Mouse (Mus musculus) brown adipose tissue, adult 24 weeks (tissue): ENCODE data around the gene Gm21904. TPM values are rescaled to one million over a fixed set of nuclear protein-coding genes. Genes with fewer than 3 reads are reported as not detected.
"Not testable (repeated sequence)": the region's sequence is repeated elsewhere in the genome, so short reads cannot be mapped to it uniquely, and the experiment has no call there.

Experiments used
- H3K27ac ChIP-seq: fragments of 200-500 bp; replicated peaks from 2 replicates; pipeline ENCODE4 v1.5.1; 2012; ENCODE audit warnings: low read depth, mild to moderate bottlenecking, low read length
- H3K4me1 ChIP-seq: fragments of 200-500 bp; 2 replicates; pipeline ENCODE4 v1.6.1; 2012; ENCODE audit warnings: low read length, mixed read lengths; ENCODE audit not compliant: control insufficient read depth, insufficient read depth, insufficient read length
- H3K4me3 ChIP-seq: fragments of 200-500 bp; 2 replicates; pipeline ENCODE4 v1.5.1; 2012; ENCODE audit warnings: low read depth, mild to moderate bottlenecking, low read length, moderate library complexity; ENCODE audit not compliant: insufficient read depth
- polyA plus RNA-seq: library from polyadenylated mRNA; stranded (reverse); fragments of >200 nt; gene quantifications from 2 replicates; pipeline ENCODE4 v1.2.4, GENCODE M21; 2012; ENCODE audit not compliant: missing spikeins, insufficient read depth, insufficient read length

Gene Gm21904
- polyA plus RNA-seq, result not detected in 2 replicates

DNA sequence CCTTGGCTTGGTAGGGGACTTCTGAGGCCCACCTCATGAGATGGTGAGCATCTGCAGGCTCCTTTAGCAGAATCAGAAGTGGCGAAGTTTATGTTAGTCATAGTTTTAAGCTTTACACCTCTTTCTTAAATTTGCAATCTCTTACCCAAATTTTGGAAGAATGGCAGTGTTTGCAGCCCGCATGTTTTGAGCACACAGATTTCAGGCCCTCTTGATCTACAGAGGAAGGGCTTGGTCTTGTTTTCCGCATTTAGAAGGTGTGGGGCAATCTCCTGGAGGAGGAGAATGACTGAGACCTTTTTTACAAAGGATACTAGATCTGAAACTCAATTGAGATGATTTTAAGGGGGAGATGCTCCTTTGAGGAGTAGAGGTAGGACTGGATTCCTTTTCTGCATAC lies at the start of gene Gm21904:
Gene Gm21904 (minus strand): TSS at position 101 of the 400 bp plus-strand sequence.
- H3K27ac ChIP-seq, H3K4me1 ChIP-seq, H3K4me3 ChIP-seq: not testable (repeated sequence)

- not testable (repeated sequence) for H3K27ac ChIP-seq, H3K4me1 ChIP-seq, H3K4me3 ChIP-seq
Measured at GRCm38 (mm10) chrY:17874441-17874840, 28.4 kb upstream of the Gm21904 start, which contains the start of the genes Gm20772 and Gm20831. Gm20772 (plus strand) TSS chrY:17874741. Gm20831 (plus strand) TSS chrY:17874741.

Other genes with a start within 250 kb of the Gm21904 start
- not detected in 2 replicates for gene Gm20772, start 28.5 kb upstream of the Gm21904 start, polyA plus RNA-seq
- not detected in 2 replicates for gene Gm20831, start 28.5 kb upstream of the Gm21904 start, polyA plus RNA-seq
- not detected in 2 replicates for gene Srsy, start 91.1 kb upstream of the Gm21904 start, polyA plus RNA-seq
- gene Gm21764, start 215.5 kb upstream of the Gm21904 start, polyA plus RNA-seq, result not detected in 2 replicates
- gene Ssty1, start 242.8 kb upstream of the Gm21904 start, polyA plus RNA-seq, result not detected in 2 replicates